Mouse (Mus musculus): ENCODE measurements around the gene Prss40.
"Not testable (repeated sequence)": the region's sequence is repeated elsewhere in the genome, so short reads cannot be mapped to it uniquely, and the experiment has no call there.

The Prss40 gene

DNA sequence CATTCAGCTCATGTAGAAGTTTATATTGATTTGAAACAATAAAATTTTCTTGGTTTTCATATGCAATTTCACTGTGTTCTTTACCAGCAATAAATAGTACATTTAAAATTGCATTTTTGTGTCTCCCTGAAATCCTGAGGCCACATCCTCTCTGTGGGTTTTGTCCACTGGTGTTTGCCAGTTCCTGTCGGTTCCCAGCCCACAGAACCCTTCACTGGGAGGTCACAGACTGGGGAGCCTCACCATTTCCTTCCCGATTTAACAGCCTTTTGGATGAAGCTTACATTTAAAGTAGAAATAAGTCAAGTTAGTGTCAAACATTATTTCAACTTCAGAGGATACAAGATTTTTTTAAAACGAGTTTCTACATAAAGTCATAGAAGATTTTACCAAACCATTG, 26.2 kb downstream of the Prss40 start:
- not testable (repeated sequence) for DNase-seq

DNA sequence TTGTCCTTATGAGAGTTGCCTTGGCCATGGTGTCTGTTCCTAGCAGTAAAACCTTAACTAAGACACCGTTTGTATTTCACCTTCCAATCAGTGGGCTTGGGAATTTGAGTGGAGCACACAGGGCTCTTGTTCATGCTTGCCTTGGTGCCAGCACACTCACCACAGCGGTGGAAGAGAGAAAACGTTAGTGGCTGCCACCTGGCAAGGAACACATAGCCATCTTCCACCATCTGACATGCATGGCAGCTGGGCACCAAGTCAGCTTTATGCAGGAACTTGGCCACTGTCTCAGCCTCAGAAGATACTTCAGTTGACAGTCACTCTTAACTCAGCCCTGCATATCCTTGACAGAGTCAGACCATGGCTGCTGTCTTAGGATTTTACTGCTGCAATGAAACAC, 37.1 kb downstream of the Prss40 start:
- no peak for DNase-seq

DNA sequence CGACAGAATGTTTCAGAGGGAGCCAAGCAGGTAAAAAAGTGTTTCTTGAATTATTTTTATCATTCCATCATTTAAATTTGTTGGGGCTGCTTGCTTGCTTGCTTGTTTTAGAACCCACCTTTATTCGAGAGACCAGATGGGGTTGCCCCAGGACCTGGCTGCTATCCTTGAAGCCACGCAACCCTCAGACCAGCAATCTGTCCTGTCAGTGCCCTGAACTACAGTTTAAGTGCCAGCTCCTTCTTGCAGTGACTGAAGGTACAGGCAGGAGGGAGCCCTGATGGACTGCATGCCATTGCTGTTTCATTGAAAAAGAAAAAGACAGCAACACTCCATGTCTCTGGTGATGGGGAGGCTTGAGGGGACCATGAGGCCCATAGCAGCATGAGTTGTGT, 37.9 kb downstream of the Prss40 start:
- DNase-seq: no peak

DNA sequence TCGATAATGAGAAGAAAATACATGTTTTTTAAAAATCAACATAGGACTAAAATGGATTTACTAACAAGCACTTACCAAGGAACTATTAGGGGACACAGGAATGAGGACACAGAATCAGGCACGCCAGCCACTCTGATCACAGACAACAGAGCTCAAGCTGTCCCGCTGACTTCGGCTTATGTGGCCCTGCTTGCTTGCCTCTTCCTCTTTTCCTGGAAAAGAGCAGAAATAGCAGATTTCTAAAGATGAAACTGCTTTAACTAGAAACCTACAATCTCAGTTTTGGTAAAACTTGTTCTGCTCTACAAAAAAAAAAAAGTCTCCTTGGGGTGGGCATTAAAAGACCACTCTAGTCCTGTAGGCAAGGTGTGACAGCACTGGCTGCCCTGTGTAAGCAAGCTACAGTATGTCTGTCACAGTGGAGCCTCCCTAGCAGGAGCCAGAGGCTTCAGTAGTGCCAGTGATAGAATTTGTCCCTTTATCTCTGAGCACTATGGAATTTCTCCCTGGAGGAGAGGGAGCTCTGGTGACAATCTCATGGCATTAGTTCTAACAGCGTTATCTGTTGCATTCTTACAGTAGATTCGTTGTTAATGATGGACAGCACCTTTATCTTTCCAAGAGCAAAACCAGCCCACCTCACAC, 38.4 kb downstream of the Prss40 start:
- DNase-seq: no peak

DNA sequence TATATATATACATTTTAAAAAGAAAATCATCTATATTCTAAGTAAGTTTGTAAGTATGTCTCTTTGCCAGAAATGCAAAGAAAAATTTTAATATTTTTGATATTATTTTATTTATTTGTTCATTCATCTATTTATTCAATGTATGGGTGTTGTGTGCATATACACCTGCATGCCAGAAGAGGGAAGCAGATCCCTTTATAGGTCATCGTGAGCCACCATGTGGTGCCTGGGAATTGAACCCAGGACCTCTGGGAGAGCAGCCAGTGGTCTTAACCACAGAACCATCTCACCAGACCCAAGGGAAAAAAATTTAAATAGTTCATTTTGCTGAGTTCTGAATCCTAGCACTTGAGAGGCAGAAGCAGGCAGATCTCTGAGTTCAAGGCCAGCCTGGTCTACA, 42.5 kb downstream of the Prss40 start:
- no peak for DNase-seq

DNA sequence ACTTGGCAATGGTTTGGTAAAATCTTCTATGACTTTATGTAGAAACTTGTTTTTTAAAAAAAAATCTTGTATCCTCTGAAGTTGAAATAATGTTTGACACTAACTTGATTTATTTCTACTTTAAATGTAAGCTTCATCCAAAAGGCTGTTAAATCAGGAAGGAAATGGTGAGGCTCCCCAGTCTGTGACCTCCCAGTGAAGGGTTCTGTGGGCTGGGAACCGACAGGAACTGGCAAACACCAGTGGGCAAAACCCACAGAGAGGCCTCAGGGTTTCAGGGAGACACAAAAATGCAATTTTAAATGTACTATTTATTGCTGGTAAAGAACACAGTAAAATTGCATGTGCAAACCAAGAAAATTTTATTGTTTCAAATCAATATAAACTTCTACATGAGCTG, 42.9 kb downstream of the Prss40 start:
- DNase-seq: not testable (repeated sequence)

DNA sequence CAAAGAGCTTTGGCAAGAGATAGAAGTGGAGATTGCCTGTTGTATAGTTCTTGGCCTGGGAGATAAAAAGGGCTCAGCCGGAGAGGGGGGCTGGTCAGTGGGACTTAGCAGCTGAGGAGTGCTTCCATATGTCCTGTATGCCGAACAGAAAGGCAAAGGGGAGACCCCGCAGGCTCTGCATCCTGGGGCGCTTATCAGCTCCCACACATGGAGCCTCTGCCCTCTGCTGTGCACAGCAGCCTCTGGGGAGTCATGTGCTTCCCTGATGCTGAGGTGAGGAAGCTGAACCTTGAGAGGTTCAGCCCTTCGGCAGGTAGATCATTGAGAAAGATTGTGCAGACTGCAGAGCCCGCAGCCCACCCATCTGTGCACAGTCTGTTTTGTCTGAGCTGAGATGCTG, 43.4 kb downstream of the Prss40 start:
- DNase-seq: not testable (repeated sequence)

DNA sequence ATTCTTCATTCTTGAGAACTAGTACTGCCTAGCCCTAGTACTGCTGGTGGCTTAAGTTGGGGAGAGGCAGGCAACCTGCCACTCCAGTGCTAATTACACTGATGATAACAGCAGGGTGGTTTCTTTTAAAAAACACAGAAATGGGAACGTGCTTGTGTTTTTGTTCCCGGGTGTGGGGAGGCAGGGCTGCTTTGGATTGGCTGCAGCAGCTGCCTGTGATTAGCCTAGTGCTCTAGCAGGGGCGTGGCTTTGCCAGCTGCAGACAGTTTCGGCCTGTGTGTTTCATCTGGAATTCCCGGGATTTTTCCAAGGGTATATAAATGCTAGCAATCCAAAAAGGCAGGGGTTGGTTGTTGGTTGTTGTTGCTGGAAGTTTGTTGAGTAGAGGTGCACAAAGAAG, 44.1 kb downstream of the Prss40 start:
- DNase-seq: peak; percentile 9 to 10

DNA sequence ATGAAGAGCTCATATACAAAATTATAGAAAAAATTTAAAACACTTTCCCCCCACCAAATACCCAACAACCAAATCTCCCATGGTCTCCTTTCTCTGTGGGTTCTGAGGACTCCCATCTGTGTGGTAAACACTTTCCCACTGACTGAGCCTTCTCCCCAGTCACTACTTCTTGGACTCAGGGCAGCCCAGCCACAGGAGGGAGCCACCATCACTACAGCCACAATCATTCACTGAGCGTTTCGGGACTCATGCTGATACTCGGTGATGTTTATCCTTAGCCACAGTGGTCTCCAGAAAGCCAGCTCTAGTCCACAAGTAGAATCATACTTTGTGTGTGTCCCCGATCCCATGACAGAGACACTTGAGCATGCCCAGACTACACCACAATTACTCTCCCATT, 47.7 kb downstream of the Prss40 start:
- DNase-seq: no peak

DNA sequence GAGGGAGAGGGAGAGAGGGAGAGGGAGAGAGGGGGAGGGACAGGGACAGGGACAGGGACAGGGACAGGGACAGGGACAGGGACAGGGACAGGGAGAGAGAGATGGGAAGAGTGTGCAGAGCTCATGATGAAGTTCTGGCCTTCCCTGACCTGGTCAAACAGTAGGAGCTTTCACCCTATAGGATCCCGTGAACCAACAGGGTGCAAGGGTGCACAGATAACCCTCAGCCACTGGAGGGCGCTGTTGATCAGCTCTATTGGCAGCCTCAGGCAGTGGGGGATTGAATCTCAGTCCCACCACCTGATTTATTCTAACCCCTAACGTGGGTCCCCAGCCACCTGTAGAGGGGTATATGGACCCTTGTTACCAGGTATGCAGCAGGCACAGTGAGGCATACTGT, 49.7 kb downstream of the Prss40 start:
- peak; percentile 54 to 66 for DNase-seq

DNA sequence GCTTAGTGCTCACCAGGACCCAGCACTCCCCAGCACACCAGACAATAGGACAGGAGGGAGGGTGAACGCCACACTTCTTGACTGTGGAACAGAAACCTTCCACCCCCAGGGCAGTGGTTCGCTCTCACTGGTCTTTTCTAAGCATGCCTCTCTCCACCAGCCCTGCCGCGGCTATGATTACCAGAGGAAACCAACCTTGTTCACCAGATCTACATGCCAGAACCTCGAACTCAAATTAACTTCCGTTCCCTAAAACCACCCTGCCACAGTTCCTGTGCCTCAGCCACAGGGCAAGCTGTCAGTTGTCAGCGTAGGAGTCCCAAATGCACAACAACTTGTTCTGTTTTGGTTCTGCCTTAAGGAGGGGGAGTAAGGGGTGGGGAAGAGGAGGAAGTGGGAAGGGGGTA, 50.2 kb downstream of the Prss40 start:
- DNase-seq: peak in 1 of 2 experiments; percentile 9

DNA sequence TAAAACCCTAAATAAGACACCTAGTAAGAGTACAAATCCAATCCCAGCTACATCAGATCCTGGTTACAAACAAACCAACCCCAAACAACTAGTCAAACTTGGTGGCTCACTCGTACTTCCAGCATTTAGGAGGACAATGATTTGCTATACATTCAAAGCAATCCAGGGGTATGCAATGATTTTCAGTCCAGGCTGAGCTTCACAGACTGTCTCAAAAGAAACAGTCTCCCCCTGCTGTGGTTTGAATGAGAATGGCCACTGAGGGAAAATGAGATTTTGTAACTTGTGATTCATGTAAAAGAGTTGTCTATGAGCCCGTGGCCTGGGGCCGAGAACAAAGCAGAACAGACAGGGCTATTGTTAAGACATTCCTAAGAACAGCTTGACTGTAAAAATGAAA, 52.8 kb downstream of the Prss40 start:
- DNase-seq: no peak

DNA sequence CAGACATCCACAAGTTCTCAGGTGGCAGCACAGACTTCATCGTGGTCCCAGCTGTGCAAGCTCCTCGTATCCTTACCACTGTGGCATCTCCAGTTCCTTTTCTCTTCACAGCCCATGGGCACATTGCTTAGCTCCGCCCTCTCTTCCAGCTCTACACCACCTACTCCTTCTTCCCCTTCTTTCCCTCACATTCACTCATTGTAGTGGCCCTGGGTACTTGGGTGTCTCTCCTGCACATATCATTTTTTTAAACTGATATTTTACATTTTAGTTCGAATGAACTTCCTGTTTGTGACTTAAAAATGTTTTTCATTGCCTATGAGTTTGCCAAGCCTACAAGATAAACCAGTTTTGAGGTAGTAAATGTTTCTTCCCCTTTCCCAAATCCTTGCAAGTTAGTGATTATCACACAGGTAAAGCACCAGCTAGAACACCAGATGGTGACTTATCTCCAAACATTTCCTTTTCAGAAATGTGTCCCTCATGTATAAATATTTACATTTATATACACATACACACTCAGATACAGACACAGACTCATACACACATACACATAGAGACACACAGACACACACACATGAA, 54.7 kb downstream of the Prss40 start:
- no peak for DNase-seq

DNA sequence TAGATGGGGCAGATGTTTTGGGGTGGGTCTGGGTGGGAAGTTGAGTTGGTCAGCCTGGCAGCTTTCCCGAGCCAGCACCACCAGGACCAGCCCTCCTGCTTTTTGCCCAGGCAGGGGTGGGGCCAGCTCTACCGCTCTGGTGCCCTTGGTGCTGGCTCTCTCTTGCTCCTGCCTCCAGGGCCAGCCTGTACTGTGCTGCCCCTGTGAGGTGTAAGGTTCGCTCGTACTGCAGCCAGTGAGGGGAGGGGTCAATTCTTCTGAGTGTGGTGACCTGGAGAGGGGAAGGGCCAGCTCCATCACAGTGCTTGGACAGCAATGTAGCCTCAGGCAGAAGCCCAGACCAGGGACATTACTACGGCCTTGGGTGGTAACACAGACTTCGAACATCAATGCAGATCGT, 55.4 kb downstream of the Prss40 start:
- peak in 1 of 2 experiments; percentile 13 for DNase-seq

DNA sequence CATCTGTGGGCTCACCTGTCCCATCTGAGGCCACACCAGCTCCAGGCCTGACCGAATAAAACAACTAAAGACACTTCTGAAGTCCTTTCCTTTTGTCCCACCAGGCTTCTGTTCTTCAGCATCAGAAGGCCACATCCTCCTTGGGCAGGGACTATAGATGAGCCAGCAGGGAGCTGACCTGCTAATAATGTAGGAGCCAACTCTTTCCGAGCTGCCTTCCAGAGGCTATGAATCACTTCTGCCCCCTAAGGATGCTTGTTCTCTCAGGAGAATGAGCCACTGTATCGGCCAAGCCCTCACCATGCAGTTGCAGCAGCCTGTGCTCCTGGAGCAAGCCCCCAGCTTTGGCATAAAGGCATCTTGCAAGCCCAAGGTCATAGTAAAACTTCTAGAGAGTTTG, 57.8 kb downstream of the Prss40 start:
- no peak for DNase-seq

Data from kidney, postnatal 4 days (tissue).